Mouse (Mus musculus) liver, embryonic 15.5 days (tissue): ENCODE data around the gene Pik3cd. TPM values are rescaled to one million over a fixed set of nuclear protein-coding genes. Genes with fewer than 3 reads are reported as not detected.

ENCODE experiments used
- ATAC-seq: fragments of 200-750 bp; cut with Nextera tagmentation; 2 replicates; pipeline ENCODE4 v1.8.0; 2017; ENCODE audit warnings: moderate number of reproducible peaks, mild to moderate bottlenecking, moderate library complexity; ENCODE audit not compliant: insufficient read depth
- H3K27ac ChIP-seq: fragments of 300-500 bp; sonication (generic); replicated peaks from 2 replicates; pipeline ENCODE4 v1.5.1; 2015; ENCODE audit warnings: mild to moderate bottlenecking, inconsistent platforms
- H3K27me3 ChIP-seq: fragments of 300-500 bp; sonication (generic); 2 replicates; pipeline ENCODE4 v1.6.1; 2015; ENCODE audit warnings: mild to moderate bottlenecking, inconsistent platforms
- H3K36me3 ChIP-seq: fragments of 300-500 bp; sonication (generic); replicated peaks from 2 replicates; pipeline ENCODE4 v1.6.1; 2015; ENCODE audit warnings: moderate library complexity, mild to moderate bottlenecking, inconsistent platforms
- H3K4me1 ChIP-seq: fragments of 300-500 bp; sonication (generic); replicated peaks from 2 replicates; pipeline ENCODE4 v1.6.1; 2015; ENCODE audit warnings: inconsistent platforms
- H3K4me2 ChIP-seq: fragments of 300-500 bp; sonication (generic); 2 replicates; pipeline ENCODE4 v1.6.1; 2015; ENCODE audit warnings: moderate library complexity, mild to moderate bottlenecking, inconsistent platforms
- H3K4me3 ChIP-seq: fragments of 300-500 bp; sonication (generic); replicated peaks from 2 replicates; pipeline ENCODE4 v1.5.1; 2015; ENCODE audit warnings: mild to moderate bottlenecking, inconsistent platforms
- H3K9ac ChIP-seq: fragments of 300-500 bp; sonication (generic); 2 replicates; pipeline ENCODE4 v1.6.1; 2015; ENCODE audit warnings: moderate library complexity, mild to moderate bottlenecking, inconsistent platforms
- H3K9me3 ChIP-seq: fragments of 300-500 bp; sonication (generic); replicated peaks from 2 replicates; pipeline ENCODE4 v1.6.1; 2016; ENCODE audit warnings: inconsistent platforms
- WGBS: fragments of 180-500 bp; shearing (Covaris S2); methylation state at CpG from one replicate; pipeline ENCODE4 v1.1.7; 2015; ENCODE audit warnings: mixed read lengths; ENCODE audit not compliant: insufficient replicate concordance; 5-methylcytosine and 5-hydroxymethylcytosine counted together
- microRNA-seq: library from miRNA; unstranded; fragments of <30 nt; microRNA quantifications from one replicate; pipeline ENCODE4, GENCODE M21; 2016
- polyA plus RNA-seq: library from polyadenylated mRNA; unstranded; fragments of >200 nt; fragmentation: Nextera tagmentation; extraction: Ambion mirVana; gene quantifications from 2 replicates; pipeline ENCODE4 v1.2.1, GENCODE M21; 2015

Gene Pik3cd
- polyA plus RNA-seq, 1 experiment from 2014 or later, result 7.3 TPM

- H3K9ac ChIP-seq, result no peak overlapping the region
- no peaks in the 10 kb centered on the region for H3K27me3 ChIP-seq
- H3K27ac ChIP-seq, result no peak overlapping the region
- H3K9me3 ChIP-seq, result no peaks in the 10 kb centered on the region
- no peaks in the 10 kb centered on the region for H3K4me1 ChIP-seq
- H3K4me2 ChIP-seq, result no peak overlapping the region
- no peak for ATAC-seq
- no peaks in the 10 kb centered on the region for H3K36me3 ChIP-seq
- WGBS, result 16% methylated on average over 1 of the region's 1 CpGs
- H3K4me3 ChIP-seq, result no peak overlapping the region
Measured at GRCm38 (mm10) chr4:149603860-149604259, 98.5 kb downstream of the Pik3cd start.

GRCm38 (mm10) chr4:149602236-149602635, 100.1 kb downstream of the Pik3cd start:
- H3K27ac ChIP-seq, result no peak overlapping the region
- no peak overlapping the region for H3K4me3 ChIP-seq
- no peak overlapping the region for H3K9ac ChIP-seq
- H3K4me1 ChIP-seq, result no peaks in the 10 kb centered on the region
- H3K4me2 ChIP-seq, result no peak overlapping the region
- 46% methylated on average over 7 of the region's 7 CpGs for WGBS
- ATAC-seq, result no peak
- no peaks in the 10 kb centered on the region for H3K9me3 ChIP-seq
- H3K27me3 ChIP-seq, result no peaks in the 10 kb centered on the region
- no peaks in the 10 kb centered on the region for H3K36me3 ChIP-seq

DNA sequence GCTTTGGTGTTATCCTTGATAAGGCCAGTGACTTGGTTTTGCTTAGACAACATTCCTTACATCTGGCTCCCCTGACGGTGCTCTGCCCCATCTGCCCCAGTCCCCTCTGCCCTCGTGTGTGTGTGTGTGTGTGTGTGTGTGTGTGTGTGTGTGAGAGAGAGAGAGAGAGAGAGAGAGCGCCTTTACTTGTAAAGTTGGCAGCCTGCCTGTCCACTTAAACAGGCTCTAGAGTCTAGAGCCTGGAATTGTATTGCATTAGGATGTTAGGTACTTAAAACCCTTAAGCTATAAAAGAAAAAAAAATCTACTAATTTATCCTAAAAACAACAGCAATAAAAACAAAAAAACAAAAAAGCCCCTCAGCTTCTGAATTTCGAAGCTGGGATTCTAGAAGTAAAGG, 100.9 kb downstream of the Pik3cd start:
- Histone ChIP-seq H3K27me3 (no peaks in the 10 kb centered on the region), H3K36me3 (no peaks in the 10 kb centered on the region), H3K4me1 (no peaks in the 10 kb centered on the region), H3K27ac (no peak overlapping the region), H3K4me2 (no peak overlapping the region), H3K4me3 (no peak overlapping the region), H3K9me3 (no peaks in the 10 kb centered on the region), H3K9ac (no peak overlapping the region)
- ATAC-seq, result no peak
- 41% methylated on average over 4 of the region's 4 CpGs for WGBS

DNA sequence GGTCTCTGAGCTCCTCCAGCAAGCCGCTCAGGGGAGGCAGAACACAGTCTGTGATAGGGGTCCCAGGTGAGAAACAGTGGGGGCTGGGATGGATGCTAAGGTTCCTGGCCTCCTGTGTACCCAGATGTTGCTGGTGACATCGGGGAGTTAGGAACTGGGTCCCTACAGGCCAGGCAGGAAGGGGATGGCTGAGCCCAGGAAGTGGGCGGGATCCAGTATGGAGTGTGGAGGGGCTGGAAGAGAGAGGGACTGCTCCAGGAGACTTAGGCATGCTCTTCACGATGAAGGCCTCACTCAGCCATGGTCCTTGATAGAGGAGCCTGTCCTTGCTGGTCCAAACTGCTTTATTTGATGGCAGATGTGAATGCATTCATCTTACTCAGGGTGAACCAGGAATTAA, 102.2 kb downstream of the Pik3cd start:
- 61% methylated on average over 4 of the region's 4 CpGs for WGBS
- H3K4me2 ChIP-seq, result no peak overlapping the region
- H3K9ac ChIP-seq, result no peak overlapping the region
- H3K27me3 ChIP-seq, result no peaks in the 10 kb centered on the region
- no peaks in the 10 kb centered on the region for H3K36me3 ChIP-seq
- no peak for ATAC-seq
- no peaks in the 10 kb centered on the region for H3K4me1 ChIP-seq
- no peak overlapping the region for H3K4me3 ChIP-seq
- H3K27ac ChIP-seq, result no peak overlapping the region
- no peaks in the 10 kb centered on the region for H3K9me3 ChIP-seq

DNA sequence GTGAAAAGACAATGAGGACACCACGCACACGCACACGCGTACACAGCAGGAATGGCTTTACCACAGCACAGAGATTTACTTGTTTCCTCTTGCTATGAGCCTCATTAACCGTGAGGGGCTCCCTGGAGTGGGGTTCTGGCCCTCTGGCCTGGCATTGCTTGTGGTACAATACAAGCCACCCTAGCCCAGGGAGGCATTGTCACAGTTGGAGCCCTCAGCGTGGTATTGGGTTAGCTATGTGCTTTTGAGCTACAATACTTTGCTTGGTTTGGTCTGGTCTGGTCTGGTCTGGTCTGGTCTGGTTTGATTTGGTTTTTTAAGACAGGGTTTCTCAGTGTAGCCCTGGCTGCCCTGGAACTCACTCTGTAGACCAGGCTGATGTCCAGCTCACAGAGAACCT, 102.8 kb downstream of the Pik3cd start:
- no peak overlapping the region for H3K4me2 ChIP-seq
- no peaks in the 10 kb centered on the region for H3K9me3 ChIP-seq
- ATAC-seq, result no peak
- H3K36me3 ChIP-seq, result no peaks in the 10 kb centered on the region
- 70% methylated on average over 6 of the region's 6 CpGs for WGBS
- H3K9ac ChIP-seq, result no peak overlapping the region
- H3K27ac ChIP-seq, result no peak overlapping the region
- no peaks in the 10 kb centered on the region for H3K27me3 ChIP-seq
- H3K4me1 ChIP-seq, result no peaks in the 10 kb centered on the region
- H3K4me3 ChIP-seq, result no peak overlapping the region

Small RNAs within 50 kb of the gene (microRNA-seq; reads per million reads assigned to microRNA genes)
- not detected for gene Mir7023

Other genes starting within 250 kb of the Pik3cd start
- gene Rbp7, start 247.6 kb downstream of the Pik3cd start, polyA plus RNA-seq, result not detected in 2 replicates
- 0.20 TPM in 1 of 2 replicates, not detected in the other for gene Tmem274, start 225.2 kb downstream of the Pik3cd start, polyA plus RNA-seq
- 5.1 and 5.3 TPM in 2 replicates for gene Nmnat1, start 217.4 kb downstream of the Pik3cd start, polyA plus RNA-seq
- gene Lzic, start 217.3 kb downstream of the Pik3cd start, polyA plus RNA-seq, result 10.3 and 11.9 TPM in 2 replicates
- gene Ctnnbip1, start 184.3 kb downstream of the Pik3cd start, polyA plus RNA-seq, result 5.9 and 6.9 TPM in 2 replicates
- 2.0 and 2.5 TPM in 2 replicates for gene Clstn1, start 116.1 kb downstream of the Pik3cd start, polyA plus RNA-seq
- 6.6 and 6.8 TPM in 2 replicates for gene Tmem201, start 35.5 kb upstream of the Pik3cd start, polyA plus RNA-seq
- 10.6 and 11.6 TPM in 2 replicates for gene Slc25a33, start 71.7 kb upstream of the Pik3cd start, polyA plus RNA-seq